Mouse (Mus musculus): ENCODE results near the gene Ap1s3. TPM values are rescaled to one million over a fixed set of nuclear protein-coding genes. Genes with fewer than 3 reads are reported as not detected.

The Ap1s3 gene
- 0.53 and 0.57 TPM in 2 replicates for polyA plus RNA-seq (2015; fragmentation: Nextera tagmentation; extraction: Ambion mirVana)

DNA sequence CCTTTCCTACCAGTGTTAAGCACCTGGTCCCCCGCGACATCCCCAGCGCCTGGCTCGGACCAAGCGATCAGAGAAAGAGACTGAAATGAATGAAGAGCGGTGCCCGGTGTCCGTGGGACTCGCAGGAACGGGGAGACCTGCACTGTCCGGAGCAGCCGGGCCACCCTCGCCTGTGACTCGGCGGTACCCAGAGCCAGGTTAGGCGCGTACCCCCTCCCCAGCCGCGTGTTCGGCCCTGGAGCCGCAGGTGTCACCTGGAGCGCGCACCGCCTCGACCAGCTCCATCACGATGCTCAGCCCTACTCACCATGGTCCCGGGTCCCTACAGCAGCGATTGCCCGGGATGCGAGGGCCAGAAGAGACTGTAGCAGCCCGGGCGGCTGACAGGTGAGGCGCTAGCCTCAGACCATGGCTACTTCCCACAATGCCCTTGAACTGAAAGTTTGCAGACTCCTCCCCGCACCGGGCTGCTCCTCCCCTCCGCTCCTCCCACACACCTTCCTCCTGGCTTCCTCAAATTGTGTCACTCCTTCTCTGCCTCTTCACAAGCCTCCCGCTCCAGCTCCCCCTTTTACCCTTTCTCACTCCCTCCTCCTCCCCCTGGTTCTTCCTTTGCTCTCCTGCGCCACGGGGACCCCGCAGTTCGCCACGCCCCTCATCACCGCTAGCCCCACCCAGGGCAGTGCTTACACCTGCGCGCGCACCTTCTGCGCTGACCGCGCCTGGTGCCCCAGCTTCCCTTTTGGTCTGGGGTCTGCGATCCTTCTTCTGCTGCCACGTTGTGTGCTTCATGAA is at the start of gene Ap1s3:
Ap1s3 (minus strand) TSS at position 430 of the 795 bp plus-strand sequence.
- Histone ChIP-seq H3K4me2 (peak within 1 kb of the TSS; percentile 95), H3K27ac (peak within 1 kb of the TSS; percentile 68), H3K36me3 (no peaks in the 10 kb centered on the region), H3K4me1 (0 out of 2 replicates have a peak, but pooled peaks cover 3% of the 10 kb centered on the region), H3K27me3 (replicated peaks) (0 out of 2 replicates have a peak, but pooled peaks cover 2% of the 10 kb centered on the region), H3K9me3 (no peaks in the 10 kb centered on the region), H3K4me3 (replicated peaks) (peak within 1 kb of the TSS; percentile 71), H3K9ac (peak within 1 kb of the TSS; percentile 52)
- ATAC-seq (ENCODE audit: insufficient read depth, low FRiP score, low read depth) = peak; percentile 93
- under 1% methylated on average over 51 of the region's 51 CpGs for WGBS

DNA sequence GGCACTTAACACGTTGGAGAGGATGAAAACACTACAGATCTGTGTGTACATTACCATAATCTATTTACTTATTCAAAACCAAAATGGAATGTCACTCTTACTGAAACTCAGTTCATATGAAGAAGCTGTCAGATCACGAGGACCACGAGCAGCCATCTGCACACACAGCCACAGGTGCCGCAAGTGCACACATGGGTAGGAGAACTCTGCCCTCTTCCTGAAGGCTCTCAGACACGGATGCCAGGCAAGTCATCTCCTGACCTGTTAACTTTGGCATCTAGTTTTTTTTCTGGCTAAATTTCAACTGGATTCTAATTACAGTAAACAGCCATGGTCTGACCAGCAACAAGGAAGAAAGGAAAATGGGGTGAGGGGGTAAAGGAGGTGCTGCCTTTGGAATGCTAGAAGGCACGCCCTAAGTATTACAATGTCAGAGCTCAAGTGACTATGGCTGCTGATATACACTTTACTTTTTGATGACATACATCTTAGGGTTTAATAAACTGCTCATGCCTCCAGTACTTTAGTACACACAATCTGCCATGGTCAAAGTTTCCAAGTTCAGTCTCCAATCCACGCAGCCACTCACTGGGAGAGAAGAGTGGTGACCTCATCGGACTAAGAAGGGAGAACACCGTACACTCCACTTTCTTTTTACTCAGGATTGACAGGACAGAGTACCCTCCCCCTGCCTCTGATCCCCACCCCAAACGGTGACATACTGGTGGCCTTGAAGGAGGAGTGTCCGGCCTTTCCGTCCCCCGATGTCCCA is 42.6 kb upstream of the Ap1s3 start:
- H3K27ac ChIP-seq = no peak overlapping the region
- no peak for ATAC-seq (ENCODE audit: insufficient read depth, low FRiP score, low read depth)
- H3K4me3 ChIP-seq (replicated peaks) = no peak overlapping the region
- WGBS = 88% methylated on average over 13 of the region's 13 CpGs
- no peaks in the 10 kb centered on the region for H3K36me3 ChIP-seq
- no peaks in the 10 kb centered on the region for H3K4me1 ChIP-seq
- no peak overlapping the region for H3K9ac ChIP-seq
- no peak overlapping the region for H3K4me2 ChIP-seq
- no peaks in the 10 kb centered on the region for H3K9me3 ChIP-seq
- H3K27me3 ChIP-seq (replicated peaks) = no peaks in the 10 kb centered on the region

DNA sequence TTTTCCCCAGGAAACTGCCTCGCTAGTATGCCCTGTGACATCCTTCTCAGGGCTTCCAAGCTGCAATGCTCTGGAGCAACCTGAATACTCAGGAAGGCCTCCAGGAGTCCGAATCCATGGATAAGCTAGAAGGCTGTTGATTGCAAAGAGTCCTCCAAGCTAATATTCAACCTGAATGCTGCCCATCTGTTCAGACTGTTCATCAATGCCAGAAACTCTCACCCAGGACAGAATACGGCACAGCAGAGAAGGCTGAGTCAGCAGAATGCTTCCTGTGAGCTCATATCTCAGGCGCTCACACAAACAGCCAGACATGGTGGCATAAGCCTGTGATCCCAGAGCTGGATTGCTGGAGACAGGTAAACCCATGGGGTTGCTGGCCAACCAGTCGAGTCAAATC is 41.3 kb upstream of the Ap1s3 start:
- Histone ChIP-seq H3K27ac (no peak overlapping the region), H3K4me1 (no peaks in the 10 kb centered on the region), H3K9ac (no peak overlapping the region), H3K36me3 (no peaks in the 10 kb centered on the region), H3K4me2 (no peak overlapping the region), H3K9me3 (no peaks in the 10 kb centered on the region), H3K27me3 (replicated peaks) (no peaks in the 10 kb centered on the region), H3K4me3 (replicated peaks) (no peak overlapping the region)
- WGBS = 88% methylated on average over 5 of the region's 5 CpGs
- no peak for ATAC-seq (ENCODE audit: insufficient read depth, low FRiP score, low read depth)

DNA sequence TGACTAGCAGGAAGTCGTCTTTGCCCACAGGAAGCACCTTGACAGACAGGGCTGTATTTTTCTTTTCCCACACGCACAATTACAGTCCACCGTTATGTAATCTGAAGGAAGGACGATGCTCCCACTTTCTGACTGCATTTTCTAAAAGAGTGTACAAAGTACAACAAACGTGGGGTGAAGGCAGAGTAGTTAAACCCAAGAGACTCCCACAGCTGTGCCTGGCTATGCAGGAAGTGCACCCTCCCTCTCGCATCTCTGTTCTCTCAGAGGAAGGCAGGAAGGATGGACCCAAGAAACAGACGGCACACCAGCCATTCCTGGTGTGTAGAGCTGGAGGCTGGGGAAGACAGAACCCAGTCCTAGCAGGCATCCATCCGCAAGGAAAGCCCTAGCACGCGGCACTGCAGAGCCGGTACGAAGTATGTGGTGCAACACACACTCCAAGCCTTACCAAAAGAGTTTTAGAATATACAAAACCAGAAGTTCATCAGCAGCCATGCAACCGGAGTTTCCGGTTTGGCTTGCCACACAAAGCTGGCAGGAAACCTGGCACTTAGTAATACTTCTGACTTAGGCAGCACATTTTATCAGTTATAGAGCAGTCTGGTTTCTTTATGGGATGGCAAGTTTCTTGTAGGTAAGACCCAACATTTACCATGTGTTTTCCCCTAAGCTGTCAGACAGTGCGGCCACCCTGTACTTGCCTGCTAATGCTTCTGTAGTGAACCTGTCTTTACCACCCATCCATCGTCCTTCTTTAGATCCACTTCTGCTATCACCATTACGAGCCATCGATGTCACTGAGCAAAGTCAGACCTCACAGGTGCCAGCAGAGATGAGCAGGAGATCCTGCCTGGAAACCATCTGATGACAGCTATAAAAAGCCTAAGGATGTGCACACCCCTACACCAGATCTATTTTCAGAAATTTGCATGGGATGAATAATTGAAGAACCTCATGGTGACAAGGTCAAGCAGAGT is 39.7 kb upstream of the Ap1s3 start:
- no peaks in the 10 kb centered on the region for H3K4me1 ChIP-seq
- WGBS = 72% methylated on average over 18 of the region's 18 CpGs
- H3K27ac ChIP-seq = 0 out of 2 replicates have a peak overlapping the region, but pooled peaks have one; percentile 6
- H3K27me3 ChIP-seq (replicated peaks) = no peaks in the 10 kb centered on the region
- no peaks in the 10 kb centered on the region for H3K9me3 ChIP-seq
- H3K4me3 ChIP-seq (replicated peaks) = no peak overlapping the region
- no peak overlapping the region for H3K4me2 ChIP-seq
- H3K9ac ChIP-seq = no peak overlapping the region
- no peak for ATAC-seq (ENCODE audit: insufficient read depth, low FRiP score, low read depth)
- H3K36me3 ChIP-seq = no peaks in the 10 kb centered on the region

DNA sequence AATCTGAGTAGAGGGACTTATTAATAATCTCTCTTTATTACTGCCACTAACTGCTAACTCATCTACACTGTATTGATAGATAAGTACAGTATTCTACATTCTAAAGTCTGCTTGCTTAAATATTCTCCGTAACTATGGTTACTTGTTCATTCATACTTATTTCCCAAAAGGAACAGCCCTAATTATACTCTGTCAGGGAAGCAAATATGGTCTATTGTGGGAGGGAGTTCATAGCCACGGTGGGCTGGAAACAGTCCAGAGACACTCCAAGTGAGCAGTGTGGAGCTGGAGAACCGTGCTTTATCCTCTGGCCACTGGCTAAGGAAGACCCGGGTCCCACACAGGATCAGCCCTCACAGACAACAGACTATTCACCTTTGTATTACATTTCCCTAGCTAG is 38.9 kb upstream of the Ap1s3 start:
- no peaks in the 10 kb centered on the region for H3K9me3 ChIP-seq
- no peaks in the 10 kb centered on the region for H3K27me3 ChIP-seq (replicated peaks)
- no peak overlapping the region for H3K9ac ChIP-seq
- no peak overlapping the region for H3K4me2 ChIP-seq
- no peak for ATAC-seq (ENCODE audit: insufficient read depth, low FRiP score, low read depth)
- no peak overlapping the region for H3K27ac ChIP-seq
- no peaks in the 10 kb centered on the region for H3K4me1 ChIP-seq
- WGBS = 63% methylated on average over 4 of the region's 4 CpGs
- no peak overlapping the region for H3K4me3 ChIP-seq (replicated peaks)
- H3K36me3 ChIP-seq = no peaks in the 10 kb centered on the region

DNA sequence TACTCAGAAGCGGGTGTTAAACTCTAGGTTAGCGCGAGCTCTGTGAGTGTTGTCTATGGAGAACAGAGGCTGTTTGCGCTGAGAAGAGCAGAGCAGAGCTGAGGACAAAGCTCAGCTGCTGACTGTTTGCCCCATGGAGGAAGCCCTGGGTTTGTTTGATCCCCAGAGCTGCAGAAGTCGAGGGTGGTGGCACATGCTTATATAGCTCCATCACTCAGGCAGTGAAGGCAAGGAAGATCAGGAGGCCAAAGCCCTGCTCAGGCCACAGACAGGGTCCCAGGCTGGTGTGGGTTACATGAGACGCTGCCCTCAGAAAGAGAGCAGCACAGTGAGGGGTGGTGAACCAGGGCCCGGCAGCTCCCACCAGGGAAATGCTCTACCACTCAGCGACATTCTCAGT is 38.4 kb upstream of the Ap1s3 start:
- Histone ChIP-seq H3K9ac (no peak overlapping the region), H3K36me3 (no peaks in the 10 kb centered on the region), H3K27me3 (replicated peaks) (no peaks in the 10 kb centered on the region), H3K9me3 (no peaks in the 10 kb centered on the region), H3K4me1 (no peaks in the 10 kb centered on the region), H3K4me2 (no peak overlapping the region), H3K4me3 (replicated peaks) (no peak overlapping the region), H3K27ac (no peak overlapping the region)
- ATAC-seq (ENCODE audit: insufficient read depth, low FRiP score, low read depth) = no peak
- 72% methylated on average over 8 of the region's 8 CpGs for WGBS

DNA sequence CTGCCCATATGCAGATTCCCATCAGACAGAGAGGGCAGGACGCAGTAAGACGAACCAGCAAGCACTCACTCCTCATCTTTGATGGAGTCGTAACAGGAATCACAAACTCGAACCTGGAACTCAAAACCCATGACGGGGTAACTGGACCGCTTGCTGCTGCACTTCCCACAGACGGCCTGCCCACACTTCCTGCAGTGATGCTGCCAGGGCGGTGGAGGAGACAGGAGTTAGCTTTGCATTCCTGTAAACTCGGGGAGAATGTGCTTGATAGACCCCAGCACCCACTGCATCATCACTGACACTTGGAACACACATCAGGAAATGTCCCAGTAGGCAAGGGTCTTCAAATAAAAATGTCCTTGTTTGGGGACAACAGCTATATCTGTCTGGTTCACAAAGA is 35.6 kb upstream of the Ap1s3 start:
- Histone ChIP-seq H3K4me3 (replicated peaks) (no peak overlapping the region), H3K9me3 (no peaks in the 10 kb centered on the region), H3K36me3 (no peaks in the 10 kb centered on the region), H3K9ac (no peak overlapping the region), H3K4me2 (no peak overlapping the region), H3K27me3 (replicated peaks) (no peaks in the 10 kb centered on the region), H3K27ac (no peak overlapping the region), H3K4me1 (no peaks in the 10 kb centered on the region)
- WGBS = 86% methylated on average over 9 of the region's 9 CpGs
- ATAC-seq (ENCODE audit: insufficient read depth, low FRiP score, low read depth) = no peak

DNA sequence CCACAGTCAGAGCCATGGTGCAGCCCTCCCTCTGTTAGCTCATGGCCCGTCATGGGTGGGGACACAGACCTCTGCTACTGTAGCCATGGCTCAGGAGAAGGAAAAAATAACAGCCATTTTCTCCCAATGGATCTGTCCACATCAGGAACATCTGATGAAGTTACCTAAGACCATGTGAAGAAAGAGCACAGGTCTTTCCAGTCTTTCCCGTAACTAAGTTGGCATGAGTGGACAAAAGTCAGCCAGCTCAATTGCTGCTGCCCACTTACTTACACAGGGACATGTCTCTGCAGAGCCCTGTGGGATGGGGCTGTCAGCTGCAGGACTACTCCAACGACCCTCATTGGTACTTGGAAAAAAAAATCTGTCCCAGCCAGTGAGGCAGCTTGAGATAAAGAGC is 34.9 kb upstream of the Ap1s3 start:
- Histone ChIP-seq H3K36me3 (no peaks in the 10 kb centered on the region), H3K27me3 (replicated peaks) (no peaks in the 10 kb centered on the region), H3K27ac (no peak overlapping the region), H3K9ac (no peak overlapping the region), H3K4me1 (no peaks in the 10 kb centered on the region), H3K4me3 (replicated peaks) (no peak overlapping the region), H3K9me3 (no peaks in the 10 kb centered on the region), H3K4me2 (no peak overlapping the region)
- WGBS = 87% methylated on average over 3 of the region's 3 CpGs
- ATAC-seq (ENCODE audit: insufficient read depth, low FRiP score, low read depth) = no peak

DNA sequence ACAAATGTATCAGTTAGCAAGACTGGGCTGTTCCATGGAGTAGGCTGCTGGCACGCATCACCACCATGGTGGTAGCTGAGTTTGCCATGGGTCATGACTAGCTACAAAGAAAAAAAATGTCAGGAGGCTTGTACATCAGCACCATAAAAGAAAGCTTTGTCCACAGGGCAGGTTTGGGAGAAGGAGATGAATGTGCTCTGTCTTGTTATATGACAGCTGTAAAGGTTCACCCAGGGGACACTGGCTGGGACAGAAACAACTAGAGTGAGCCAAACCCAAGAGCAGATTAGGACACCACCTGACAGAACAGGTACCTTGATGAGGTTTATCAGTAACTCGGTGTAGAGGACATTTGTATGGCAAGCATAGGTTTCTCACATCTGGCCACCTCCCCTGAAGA is 32.9 kb upstream of the Ap1s3 start:
- WGBS = 62% methylated on average over 2 of the region's 2 CpGs
- H3K4me1 ChIP-seq = no peaks in the 10 kb centered on the region
- no peak for ATAC-seq (ENCODE audit: insufficient read depth, low FRiP score, low read depth)

DNA sequence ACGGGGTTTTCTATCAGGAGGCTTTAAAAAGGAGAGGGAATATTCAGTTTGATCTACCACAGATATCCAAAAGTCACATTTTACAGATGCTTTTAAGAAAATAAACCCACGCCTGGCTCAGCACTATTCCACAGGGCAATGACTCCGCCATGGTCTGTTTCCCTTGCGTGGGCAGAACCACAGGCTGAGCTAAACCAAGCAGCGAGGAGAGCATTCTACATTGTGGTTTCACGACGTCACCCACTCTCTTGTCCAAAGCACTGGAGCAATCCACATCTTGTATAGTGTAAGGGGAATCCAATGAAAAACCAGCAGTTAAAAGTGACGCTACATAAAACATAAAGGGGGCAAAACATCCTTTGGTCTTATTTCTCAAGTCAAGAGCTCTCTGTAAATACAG is 31.7 kb upstream of the Ap1s3 start:
- Histone ChIP-seq H3K9ac (no peak overlapping the region), H3K27me3 (replicated peaks) (no peaks in the 10 kb centered on the region), H3K27ac (no peak overlapping the region), H3K36me3 (no peaks in the 10 kb centered on the region), H3K4me1 (no peaks in the 10 kb centered on the region), H3K4me2 (no peak overlapping the region), H3K9me3 (no peaks in the 10 kb centered on the region), H3K4me3 (replicated peaks) (no peak overlapping the region)
- WGBS = 92% methylated on average over 8 of the region's 8 CpGs
- ATAC-seq (ENCODE audit: insufficient read depth, low FRiP score, low read depth) = no peak

More for the DNA sequence above, 32.9 kb upstream of the Ap1s3 start:
- Histone ChIP-seq H3K9ac (no peak overlapping the region), H3K4me2 (no peak overlapping the region), H3K27ac (no peak overlapping the region), H3K27me3 (replicated peaks) (no peaks in the 10 kb centered on the region), H3K9me3 (no peaks in the 10 kb centered on the region), H3K36me3 (no peaks in the 10 kb centered on the region), H3K4me3 (replicated peaks) (no peak overlapping the region)

DNA sequence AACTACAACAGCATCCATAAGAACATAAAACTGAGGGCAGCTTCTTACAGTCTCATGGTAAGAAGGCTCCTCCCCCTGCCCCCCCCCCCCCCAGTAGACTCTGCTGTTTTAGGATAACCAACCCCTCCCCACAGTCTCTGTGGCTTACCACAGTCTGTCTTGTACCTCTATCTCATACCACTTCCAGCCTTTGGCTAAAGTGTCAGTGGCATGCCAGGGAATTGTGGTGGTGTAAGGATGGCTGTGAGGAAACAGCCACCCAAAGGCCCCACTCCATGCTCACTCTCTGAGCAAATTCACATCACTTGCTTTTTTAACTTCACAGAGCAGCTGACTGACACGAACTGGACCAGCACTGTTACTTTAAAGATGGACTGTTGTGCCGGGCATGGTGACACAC is 26.7 kb upstream of the Ap1s3 start:
- no peak overlapping the region for H3K4me3 ChIP-seq (replicated peaks)
- peaks cover 14% of the 10 kb centered on the region for H3K4me1 ChIP-seq
- H3K4me2 ChIP-seq = no peak overlapping the region
- WGBS = 82% methylated on average over 2 of the region's 2 CpGs
- H3K9ac ChIP-seq = no peak overlapping the region
- no peaks in the 10 kb centered on the region for H3K36me3 ChIP-seq
- H3K27ac ChIP-seq = no peak overlapping the region
- no peak for ATAC-seq (ENCODE audit: insufficient read depth, low FRiP score, low read depth)
- no peaks in the 10 kb centered on the region for H3K9me3 ChIP-seq
- no peaks in the 10 kb centered on the region for H3K27me3 ChIP-seq (replicated peaks)
